Comparison of ENCODE assay signal across 8 mouse cellular contexts in the genomic region with DNA sequence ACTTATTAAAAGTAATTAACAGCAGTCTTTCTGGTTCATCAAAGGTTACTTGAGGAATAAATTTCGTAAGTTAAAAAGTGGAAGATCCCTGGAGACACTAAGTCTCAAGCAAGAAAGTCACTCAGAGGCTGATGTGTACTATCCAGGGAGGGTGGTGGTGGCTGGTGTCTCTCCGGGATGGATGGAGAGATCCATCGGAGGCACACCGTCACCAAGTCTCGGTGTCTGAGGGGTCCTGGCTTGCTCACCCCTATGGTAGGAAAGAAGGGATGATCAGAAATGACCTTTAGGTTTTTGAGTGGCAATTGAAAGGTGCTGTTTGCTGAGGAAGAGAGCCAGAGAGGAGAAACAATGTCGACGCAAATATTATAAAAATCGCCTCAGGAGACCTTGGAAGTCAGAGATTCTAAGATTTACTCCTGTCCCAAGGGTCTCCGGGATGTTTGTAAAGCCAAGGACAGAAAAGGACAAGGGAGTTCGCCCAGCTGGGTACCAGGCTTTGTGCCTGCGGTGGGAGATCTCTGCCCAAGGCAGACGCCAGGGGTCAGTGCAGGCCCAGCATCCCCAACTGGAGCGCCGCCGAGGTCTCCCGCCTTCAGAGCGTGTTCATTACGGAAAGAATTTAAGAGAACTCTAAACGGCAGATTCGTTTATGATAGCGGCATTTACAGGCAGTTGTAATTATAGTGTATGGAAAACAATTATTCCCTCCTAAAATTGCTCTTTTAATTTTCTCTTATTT.
DNase-seq lines count a peak whose midpoint lies in the region; ATAC-seq lines count a peak whose summit lies in the region.

No protein-coding gene starts in this region.

- intact Hi-C loops in gastrocnemius, postnatal 36 days (cut with DNase I): loop anchor here (1.0 to 10.0 kb wide), 3 partner anchors 88 to 318 kb away; no protein-coding TSS in a partner anchor
- intact Hi-C loops in left cerebral cortex, postnatal 25 days (cut with DNase I): loop anchor here (1.0 to 10.0 kb wide), 6 partner anchors 88 to 732 kb away; partner anchors contain the start of gene Cadm1

- H3K36me3 ChIP-seq in intestine, embryonic 15.5 days: no peaks in the 10 kb centered on the region

- H3K4me3 ChIP-seq in intestine, embryonic 15.5 days (replicated peaks): peak overlapping the region; percentile 42

- no peaks in the 10 kb centered on the region for H3K4me1 ChIP-seq in intestine, embryonic 15.5 days (replicated peaks)

- peak; percentile 92 for ATAC-seq in intestine, embryonic 15.5 days
- peak; percentile 96 for ATAC-seq in megakaryocyte-erythroid progenitor cell, adult 5-6 weeks (replicated peaks; ENCODE audit: low FRiP score, low TSS enrichment, poor library complexity, severe bottlenecking)

- H3K27ac ChIP-seq in intestine, embryonic 15.5 days: no peak overlapping the region

- H3K27me3 ChIP-seq in intestine, embryonic 15.5 days (replicated peaks): no peaks in the 10 kb centered on the region

- H3K9ac ChIP-seq in intestine, embryonic 15.5 days: peak overlapping the region; percentile 23; the same call in 1 of the 2 replicates

- 12% methylated on average over 21 of the region's 21 CpGs for WGBS in intestine, embryonic 15.5 days

- DNase-seq in adrenal gland, postnatal 14 days: peak; percentile 91
- peak; percentile 84 for DNase-seq in embryo, embryonic 9.5 days (ENCODE audit: extremely low spot score)
- DNase-seq in gastrocnemius, postnatal 36 days: peak; percentile 68 to 79
- DNase-seq in left cerebral cortex, postnatal 25 days (ENCODE audit: low spot score in 2 of 2): peak; percentile 75 to 79
- peak; percentile 74 for DNase-seq in right cerebral cortex, postnatal 25 days
- DNase-seq in urinary bladder, postnatal 25 days (ENCODE audit: low spot score): peak; percentile 69

- H3K9me3 ChIP-seq in intestine, embryonic 15.5 days: no peaks in the 10 kb centered on the region

- peak overlapping the region; percentile 86 for H3K4me2 ChIP-seq in intestine, embryonic 15.5 days (replicated peaks)
